Mouse (Mus musculus): ENCODE results near the gene Plekhh1. TPM values are rescaled to one million over a fixed set of nuclear protein-coding genes. Genes with fewer than 3 reads are reported as not detected.

The Plekhh1 gene
- polyA plus RNA-seq, 1 experiment from 2014 or later: 6.5 TPM

DNA sequence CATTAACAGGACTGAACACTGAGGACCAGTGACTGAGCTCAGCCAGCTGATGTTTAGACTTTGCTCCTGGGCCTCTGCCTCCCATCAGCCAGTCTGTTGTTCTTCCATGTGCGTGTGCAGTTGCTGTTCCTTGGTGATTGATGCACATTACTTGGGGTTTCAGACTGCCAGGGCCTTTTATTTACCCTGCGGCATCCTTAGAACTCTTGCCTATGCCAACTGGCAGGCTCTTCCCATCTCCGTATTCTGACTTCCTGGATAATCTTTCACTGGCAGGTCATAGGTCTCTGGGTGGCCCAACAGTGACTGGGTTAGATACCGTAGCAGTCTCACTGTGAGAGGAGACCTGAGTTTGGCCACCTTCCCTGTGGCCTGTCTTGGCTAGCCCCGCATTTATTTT lies 38.6 kb downstream of the Plekhh1 start:
- Histone ChIP-seq H3K27me3 (ENCODE audit: insufficient read depth, low read length) (no peaks in the 10 kb centered on the region), H3K9ac (replicated peaks; ENCODE audit: low read length) (no peak overlapping the region), H3K4me3 (ENCODE audit: low read length) (no peak overlapping the region), H3K4me1 (ENCODE audit: insufficient read depth, low read length) (0 out of 2 replicates have a peak, but pooled peaks cover 3% of the 10 kb centered on the region), H3K4me2 (replicated peaks; ENCODE audit: low read depth, low read length) (peak overlapping the region; percentile 1; the same call in 1 of the 2 replicates), H3K36me3 (ENCODE audit: insufficient read depth, low read length) (peaks cover 8% of the 10 kb centered on the region), H3K9me3 (ENCODE audit: low read length) (no peaks in the 10 kb centered on the region), H3K27ac (ENCODE audit: low read length) (peak overlapping the region; percentile 24; the same call in 1 of the 2 replicates)
- no peak for ATAC-seq (ENCODE audit: low FRiP score, low TSS enrichment)
- 74% methylated on average over 5 of the region's 5 CpGs for WGBS

- no peaks in the 10 kb centered on the region for H3K27me3 ChIP-seq (ENCODE audit: insufficient read depth, low read length)
- peak overlapping the region; percentile 87 for H3K27ac ChIP-seq (ENCODE audit: low read length)
- H3K9ac ChIP-seq (replicated peaks; ENCODE audit: low read length): peak overlapping the region; percentile 9; the same call in 1 of the 2 replicates
- peaks cover 16% of the 10 kb centered on the region for H3K36me3 ChIP-seq (ENCODE audit: insufficient read depth, low read length)
- peak; percentile 49; the same call in 1 of the 2 replicates for ATAC-seq (ENCODE audit: low FRiP score, low TSS enrichment)
- H3K4me1 ChIP-seq (ENCODE audit: insufficient read depth, low read length): 0 out of 2 replicates have a peak, but pooled peaks cover 3% of the 10 kb centered on the region
- no peaks in the 10 kb centered on the region for H3K9me3 ChIP-seq (ENCODE audit: low read length)
- H3K4me2 ChIP-seq (replicated peaks; ENCODE audit: low read depth, low read length): peak overlapping the region; percentile 1
- WGBS: 77% methylated on average over 11 of the region's 11 CpGs
- H3K4me3 ChIP-seq (ENCODE audit: low read length): peak overlapping the region; percentile 21
Measured at GRCm38 (mm10) chr12:79068306-79068705, 39.3 kb downstream of the Plekhh1 start.

DNA sequence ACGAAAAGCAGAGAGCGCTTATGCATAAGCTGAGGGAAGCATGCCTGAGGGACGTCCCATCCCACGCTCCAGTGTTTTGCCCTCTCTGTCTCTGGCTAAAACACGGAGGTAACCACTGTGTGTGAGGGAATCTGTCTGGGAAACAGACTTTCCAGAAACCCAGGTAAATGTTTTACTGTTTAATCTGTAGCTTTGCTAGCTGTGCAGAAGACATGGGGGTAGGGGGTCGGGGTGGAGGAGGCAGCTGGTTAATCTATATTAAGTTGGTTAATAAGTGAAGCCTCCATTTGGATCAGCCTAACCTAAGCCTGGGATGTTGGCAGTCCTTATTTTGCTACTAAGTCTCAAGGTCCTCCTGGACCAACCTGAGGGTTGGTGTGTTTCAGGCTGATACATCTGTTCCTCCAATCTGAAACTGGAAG lies 40.2 kb downstream of the Plekhh1 start:
- H3K4me1 ChIP-seq (ENCODE audit: insufficient read depth, low read length): 0 out of 2 replicates have a peak, but pooled peaks cover 3% of the 10 kb centered on the region
- no peaks in the 10 kb centered on the region for H3K27me3 ChIP-seq (ENCODE audit: insufficient read depth, low read length)
- H3K27ac ChIP-seq (ENCODE audit: low read length): peak overlapping the region; percentile 87
- H3K9ac ChIP-seq (replicated peaks; ENCODE audit: low read length): no peak overlapping the region
- peaks cover 23% of the 10 kb centered on the region for H3K36me3 ChIP-seq (ENCODE audit: insufficient read depth, low read length)
- H3K9me3 ChIP-seq (ENCODE audit: low read length): no peaks in the 10 kb centered on the region
- no peak overlapping the region for H3K4me3 ChIP-seq (ENCODE audit: low read length)
- ATAC-seq (ENCODE audit: low FRiP score, low TSS enrichment): peak; percentile 84
- WGBS: 76% methylated on average over 6 of the region's 6 CpGs
- 0 out of 2 replicates have a peak overlapping the region, but pooled peaks have one; percentile 3 for H3K4me2 ChIP-seq (replicated peaks; ENCODE audit: low read depth, low read length)

DNA sequence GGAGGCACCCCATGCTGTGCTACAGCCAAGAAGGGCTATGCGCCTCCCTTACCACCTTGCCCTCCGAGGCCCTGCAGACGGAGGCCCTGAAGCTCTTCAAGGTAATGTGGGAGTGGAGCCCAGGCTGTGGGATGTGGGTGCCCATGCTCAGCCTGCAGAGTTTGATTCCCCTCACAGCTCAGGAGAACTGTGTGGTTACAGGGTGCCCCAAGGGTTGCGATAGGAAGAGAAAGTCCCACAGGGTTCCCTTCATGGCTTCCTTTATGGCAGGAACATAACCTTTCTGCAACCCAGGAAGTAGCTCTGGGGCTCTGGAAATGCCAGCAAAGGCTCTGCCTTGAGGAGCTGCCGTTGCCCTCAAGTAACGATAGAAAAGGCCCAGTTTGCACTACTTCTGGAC lies 41.0 kb downstream of the Plekhh1 start:
- no peaks in the 10 kb centered on the region for H3K9me3 ChIP-seq (ENCODE audit: low read length)
- 81% methylated on average over 6 of the region's 6 CpGs for WGBS
- 0 out of 2 replicates have a peak overlapping the region, but pooled peaks have one; percentile 3 for H3K4me2 ChIP-seq (replicated peaks; ENCODE audit: low read depth, low read length)
- H3K36me3 ChIP-seq (ENCODE audit: insufficient read depth, low read length): peaks cover 28% of the 10 kb centered on the region
- 0 out of 2 replicates have a peak overlapping the region, but pooled peaks have one; percentile 2 for H3K9ac ChIP-seq (replicated peaks; ENCODE audit: low read length)
- no peak overlapping the region for H3K4me3 ChIP-seq (ENCODE audit: low read length)
- no peak; the same call in 1 of the 2 replicates for ATAC-seq (ENCODE audit: low FRiP score, low TSS enrichment)
- H3K4me1 ChIP-seq (ENCODE audit: insufficient read depth, low read length): 0 out of 2 replicates have a peak, but pooled peaks cover 3% of the 10 kb centered on the region
- H3K27ac ChIP-seq (ENCODE audit: low read length): peak overlapping the region; percentile 87
- H3K27me3 ChIP-seq (ENCODE audit: insufficient read depth, low read length): no peaks in the 10 kb centered on the region

DNA sequence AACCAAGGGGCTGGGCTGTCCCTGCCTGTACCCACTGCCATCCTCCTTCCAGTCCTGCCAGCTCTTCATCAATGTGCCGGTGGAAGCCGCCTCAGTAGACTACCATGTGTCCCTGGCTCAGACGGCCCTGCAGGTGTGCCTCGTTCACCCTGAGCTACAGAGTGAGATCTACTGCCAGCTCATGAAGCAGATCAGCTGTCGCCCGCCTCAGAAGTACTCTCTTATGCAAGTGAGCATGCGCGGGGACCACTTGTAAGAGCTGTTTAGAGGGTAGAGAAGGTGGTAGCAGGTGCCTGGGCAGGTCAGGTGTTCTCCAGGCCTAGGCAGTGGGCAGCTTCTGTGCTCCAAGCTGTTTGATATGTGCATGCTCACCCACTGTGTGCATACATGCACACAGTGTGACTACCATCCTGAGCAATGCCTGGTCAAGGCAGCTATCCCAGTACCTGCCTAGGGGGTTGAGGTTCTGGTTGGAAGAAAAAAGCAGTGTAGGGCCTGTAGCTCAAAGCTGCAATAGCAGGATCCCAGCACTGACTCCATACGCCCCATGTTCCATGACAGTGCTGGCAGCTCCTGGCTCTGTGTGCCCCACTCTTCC lies 41.9 kb downstream of the Plekhh1 start:
- no peaks in the 10 kb centered on the region for H3K27me3 ChIP-seq (ENCODE audit: insufficient read depth, low read length)
- ATAC-seq (ENCODE audit: low FRiP score, low TSS enrichment): no peak
- no peak overlapping the region for H3K4me3 ChIP-seq (ENCODE audit: low read length)
- H3K4me2 ChIP-seq (replicated peaks; ENCODE audit: low read depth, low read length): no peak overlapping the region
- H3K9me3 ChIP-seq (ENCODE audit: low read length): no peaks in the 10 kb centered on the region
- H3K36me3 ChIP-seq (ENCODE audit: insufficient read depth, low read length): peaks cover 36% of the 10 kb centered on the region
- WGBS: 81% methylated on average over 9 of the region's 9 CpGs
- H3K9ac ChIP-seq (replicated peaks; ENCODE audit: low read length): no peak overlapping the region
- H3K27ac ChIP-seq (ENCODE audit: low read length): peak overlapping the region; percentile 87
- H3K4me1 ChIP-seq (ENCODE audit: insufficient read depth, low read length): 0 out of 2 replicates have a peak, but pooled peaks cover 3% of the 10 kb centered on the region

DNA sequence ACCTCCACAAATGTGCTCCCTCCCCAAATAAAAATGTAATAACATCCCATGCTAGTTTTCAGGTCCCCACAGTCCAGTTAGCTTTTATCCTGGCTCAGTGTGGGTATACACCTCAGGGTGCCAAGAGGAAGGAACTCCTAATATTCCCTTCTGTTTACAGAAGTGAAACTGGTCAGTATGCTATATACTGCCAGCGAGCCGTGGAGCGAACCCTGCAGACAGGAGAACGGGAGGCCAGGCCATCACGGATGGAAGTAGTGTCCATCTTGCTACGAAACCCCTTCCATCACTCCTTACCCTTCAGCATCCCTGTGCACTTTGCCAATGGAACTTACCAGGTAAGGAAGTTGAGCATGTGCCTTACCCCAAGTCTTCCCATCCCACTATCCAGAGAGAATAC lies 43.6 kb downstream of the Plekhh1 start:
- no peak overlapping the region for H3K4me2 ChIP-seq (replicated peaks; ENCODE audit: low read depth, low read length)
- H3K4me3 ChIP-seq (ENCODE audit: low read length): no peak overlapping the region
- WGBS: 90% methylated on average over 6 of the region's 6 CpGs
- H3K9ac ChIP-seq (replicated peaks; ENCODE audit: low read length): no peak overlapping the region
- H3K9me3 ChIP-seq (ENCODE audit: low read length): no peaks in the 10 kb centered on the region
- H3K4me1 ChIP-seq (ENCODE audit: insufficient read depth, low read length): 0 out of 2 replicates have a peak, but pooled peaks cover 3% of the 10 kb centered on the region
- ATAC-seq (ENCODE audit: low FRiP score, low TSS enrichment): no peak
- peaks cover 52% of the 10 kb centered on the region for H3K36me3 ChIP-seq (ENCODE audit: insufficient read depth, low read length)
- no peaks in the 10 kb centered on the region for H3K27me3 ChIP-seq (ENCODE audit: insufficient read depth, low read length)
- no peak overlapping the region for H3K27ac ChIP-seq (ENCODE audit: low read length)

- no peak for ATAC-seq (ENCODE audit: low FRiP score, low TSS enrichment)
- no peak overlapping the region for H3K4me2 ChIP-seq (replicated peaks; ENCODE audit: low read depth, low read length)
- no peak overlapping the region for H3K9ac ChIP-seq (replicated peaks; ENCODE audit: low read length)
- 0 out of 2 replicates have a peak, but pooled peaks cover 3% of the 10 kb centered on the region for H3K4me1 ChIP-seq (ENCODE audit: insufficient read depth, low read length)
- 77% methylated on average over 6 of the region's 6 CpGs for WGBS
- peaks cover 55% of the 10 kb centered on the region for H3K36me3 ChIP-seq (ENCODE audit: insufficient read depth, low read length)
- H3K9me3 ChIP-seq (ENCODE audit: low read length): no peaks in the 10 kb centered on the region
- H3K4me3 ChIP-seq (ENCODE audit: low read length): no peak overlapping the region
- H3K27ac ChIP-seq (ENCODE audit: low read length): no peak overlapping the region
- H3K27me3 ChIP-seq (ENCODE audit: insufficient read depth, low read length): no peaks in the 10 kb centered on the region
Measured at GRCm38 (mm10) chr12:79073362-79073761, 44.4 kb downstream of the Plekhh1 start.

GRCm38 (mm10) chr12:79089182-79089812 lies 60.3 kb downstream of the Plekhh1 start, which contains the start of gene Pigh:
Gene Pigh (minus strand): TSS chr12:79089651.
- Histone ChIP-seq H3K9me3 (ENCODE audit: low read length) (no peaks in the 10 kb centered on the region), H3K27ac (ENCODE audit: low read length) (peak within 1 kb of the TSS; percentile 26; the same call in 1 of the 2 replicates), H3K27me3 (ENCODE audit: insufficient read depth, low read length) (no peaks in the 10 kb centered on the region), H3K4me2 (replicated peaks; ENCODE audit: low read depth, low read length) (peak within 1 kb of the TSS; percentile 60), H3K9ac (replicated peaks; ENCODE audit: low read length) (peak within 1 kb of the TSS; percentile 92), H3K36me3 (ENCODE audit: insufficient read depth, low read length) (no peaks in the 10 kb centered on the region), H3K4me3 (ENCODE audit: low read length) (peak within 1 kb of the TSS; percentile 91), H3K4me1 (ENCODE audit: insufficient read depth, low read length) (no peaks in the 10 kb centered on the region)
- under 1% methylated on average over 53 of the region's 53 CpGs for WGBS
- peak; percentile 99 for ATAC-seq (ENCODE audit: low FRiP score, low TSS enrichment)

- Histone ChIP-seq H3K9ac (replicated peaks; ENCODE audit: low read length) (no peak overlapping the region), H3K4me2 (replicated peaks; ENCODE audit: low read depth, low read length) (no peak overlapping the region), H3K4me3 (ENCODE audit: low read length) (no peak overlapping the region), H3K9me3 (ENCODE audit: low read length) (no peaks in the 10 kb centered on the region), H3K36me3 (ENCODE audit: insufficient read depth, low read length) (no peaks in the 10 kb centered on the region), H3K27ac (ENCODE audit: low read length) (no peak overlapping the region), H3K4me1 (ENCODE audit: insufficient read depth, low read length) (no peaks in the 10 kb centered on the region), H3K27me3 (ENCODE audit: insufficient read depth, low read length) (no peaks in the 10 kb centered on the region)
- no peak for ATAC-seq (ENCODE audit: low FRiP score, low TSS enrichment)
- WGBS: 46% methylated on average over 4 of the region's 4 CpGs
Measured at GRCm38 (mm10) chr12:79092569-79092968, 63.6 kb downstream of the Plekhh1 start.
